Mouse (Mus musculus): ENCODE results near the gene Gm3285.

Gm3285 gene

GRCm38 (mm10) chr10:77861675-77862074 lies at the start of gene Gm3285:
Gene Gm3285, plus strand, starts transcription at chr10:77861975.
- no peak for DNase-seq (ENCODE audit: low spot score in 2 of 2)

DNA sequence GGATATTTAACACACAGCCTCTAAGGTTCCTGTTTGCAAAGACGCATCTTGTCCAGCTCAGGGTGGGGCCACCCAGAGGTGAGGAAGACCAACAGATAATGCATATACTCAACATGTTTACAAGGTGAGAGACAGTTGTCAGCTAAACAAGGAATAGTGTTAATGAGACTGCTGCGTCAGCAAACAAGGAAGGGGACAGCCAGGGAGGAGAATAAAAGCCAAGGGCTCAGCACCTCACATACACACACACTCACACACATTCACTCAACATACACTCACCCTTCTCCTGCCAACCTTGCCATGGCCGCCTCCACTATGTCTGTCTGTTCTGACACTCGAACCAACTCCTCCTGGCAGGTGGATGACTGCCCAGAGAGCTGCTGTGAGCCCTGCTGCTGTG lies 47.4 kb upstream of the Gm3285 start, which contains the start of gene Gm2696:
Gene Gm2696 (plus strand): TSS at position 301 of the 400 bp plus-strand sequence.
- DNase-seq (ENCODE audit: low spot score in 2 of 2) = no peak

DNA sequence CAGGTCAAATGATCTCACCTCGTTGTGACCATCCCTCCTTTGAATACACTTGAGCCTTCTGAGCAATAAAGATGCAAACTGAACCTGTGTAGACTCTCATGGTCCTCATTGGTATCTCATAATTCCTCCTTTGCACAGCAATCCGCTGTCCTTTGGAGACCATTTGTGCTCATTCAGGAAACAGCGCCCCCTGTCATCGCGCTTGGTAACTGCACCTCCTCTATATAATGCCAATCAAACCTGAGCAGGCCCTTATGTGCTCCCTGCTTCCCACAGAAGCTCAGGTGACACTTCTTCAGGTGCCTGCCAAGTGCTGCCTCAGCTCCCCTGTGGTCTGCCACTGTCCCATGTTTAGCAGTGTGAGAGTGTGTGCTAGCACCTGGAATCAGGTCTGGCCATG lies 46.3 kb upstream of the Gm3285 start:
- no peak for DNase-seq (ENCODE audit: low spot score in 2 of 2)

DNA sequence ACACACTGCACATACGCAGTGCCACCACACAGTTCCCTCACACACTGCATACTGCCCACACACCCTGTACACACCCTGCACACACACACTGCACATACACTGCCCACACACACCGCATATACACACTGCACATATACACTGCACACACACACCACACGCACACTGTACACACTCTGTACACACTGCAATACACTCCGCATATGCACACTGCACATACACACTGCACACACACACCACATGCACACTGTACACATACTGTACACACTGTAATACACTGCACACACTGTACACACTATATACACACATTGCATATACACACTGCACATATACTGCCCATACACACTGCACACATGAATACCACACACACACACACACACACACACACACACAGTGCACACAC lies 43.3 kb upstream of the Gm3285 start:
- no peak for DNase-seq (ENCODE audit: low spot score in 2 of 2)

GRCm38 (mm10) chr10:77819203-77819602 lies 42.6 kb upstream of the Gm3285 start:
- no peak for DNase-seq (ENCODE audit: low spot score in 2 of 2)

DNA sequence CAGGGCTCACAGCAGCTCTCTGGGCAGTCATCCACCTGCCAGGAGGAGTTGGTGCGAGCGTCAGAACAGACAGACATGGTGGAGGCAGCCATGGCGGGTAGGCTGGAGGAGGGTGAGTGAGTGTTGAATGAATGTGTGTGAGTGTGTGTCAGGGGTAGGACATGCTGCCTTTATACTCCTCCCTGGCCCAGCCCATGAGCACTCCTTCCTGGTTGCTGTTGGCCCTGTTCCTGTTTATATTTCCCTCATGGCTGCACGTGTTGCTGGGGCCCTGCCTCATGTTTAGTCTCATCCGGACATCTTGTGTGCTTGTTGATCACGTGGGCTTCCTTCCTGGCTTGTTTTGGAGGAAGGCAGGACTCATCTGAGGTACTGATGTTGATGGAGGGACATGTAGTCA lies 34.8 kb upstream of the Gm3285 start, which contains the start of gene Krtap10-4:
Gene Krtap10-4 (minus strand): TSS at position 145 of the 400 bp plus-strand sequence.
- no peak for DNase-seq (ENCODE audit: low spot score in 2 of 2)

- no peak for DNase-seq (ENCODE audit: low spot score in 2 of 2)
These were observed 26.1 kb upstream of the Gm3285 start, which contains the start of gene Krtap10-10 for GRCm38 (mm10) chr10:77835647-77836046. Gene Krtap10-10, plus strand, starts transcription at chr10:77835947.

DNA sequence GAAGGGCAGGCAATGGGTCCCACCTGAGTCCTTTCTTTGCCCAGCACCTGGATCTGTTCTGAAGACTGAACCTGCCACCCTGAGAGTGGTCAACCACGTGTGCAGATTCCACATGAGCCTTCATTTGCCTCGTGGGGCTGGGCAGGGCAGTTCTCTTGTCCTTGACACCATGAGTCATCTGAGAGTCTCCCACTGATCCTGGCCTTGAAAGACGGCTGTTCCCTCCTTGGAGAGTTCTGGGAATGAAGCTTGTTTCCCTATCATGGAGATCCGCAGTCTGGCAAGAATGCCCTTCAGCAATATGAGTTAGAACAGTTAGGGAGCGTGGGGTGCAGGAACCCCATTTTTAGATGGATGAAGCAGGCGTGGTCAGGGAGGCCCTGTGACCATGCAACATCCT lies 22.8 kb upstream of the Gm3285 start:
- no peak for DNase-seq (ENCODE audit: low spot score in 2 of 2)

DNA sequence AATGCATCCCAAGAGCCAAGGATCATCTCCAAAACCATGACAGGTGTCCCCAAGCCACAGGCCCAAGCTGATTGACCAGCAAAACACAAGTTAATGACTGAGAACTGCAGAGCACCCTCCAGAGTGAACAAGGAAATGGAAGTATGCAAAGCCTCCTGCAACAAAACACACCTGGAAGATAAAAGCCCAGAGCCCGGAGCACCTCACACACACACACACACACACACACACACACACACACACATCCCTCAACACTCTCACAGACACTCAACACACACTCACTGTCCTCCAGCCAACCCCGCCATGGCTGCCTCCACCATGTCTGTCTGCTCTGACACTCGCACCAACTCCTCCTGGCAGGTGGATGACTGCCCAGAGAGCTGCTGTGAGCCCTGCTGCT lies 15.3 kb upstream of the Gm3285 start, which contains the start of gene Gm36176:
Gene Gm36176 (plus strand): TSS at position 301 of the 400 bp plus-strand sequence.
- DNase-seq (ENCODE audit: low spot score in 2 of 2) = no peak

DNA sequence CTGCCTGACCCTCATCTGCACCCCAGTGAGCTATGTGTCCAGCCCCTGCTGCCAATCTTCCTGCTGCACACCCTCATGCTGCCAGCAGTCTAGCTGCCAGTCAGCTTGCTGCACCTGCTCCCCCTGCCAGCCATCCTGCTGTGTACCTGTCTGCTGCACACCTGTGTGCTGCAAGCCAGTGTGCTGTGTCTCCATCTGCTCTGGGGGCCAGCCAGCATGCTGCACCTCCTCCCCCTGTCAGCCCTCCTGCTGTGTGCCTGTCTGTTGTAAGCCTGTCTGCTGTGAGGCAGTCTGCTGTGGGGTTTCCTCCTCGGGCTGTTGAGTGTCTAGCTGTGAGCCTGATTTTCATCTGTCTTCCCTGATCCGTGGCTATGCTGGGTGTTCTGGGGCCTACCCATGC lies 14.8 kb upstream of the Gm3285 start:
- no peak for DNase-seq (ENCODE audit: low spot score in 2 of 2)

DNA sequence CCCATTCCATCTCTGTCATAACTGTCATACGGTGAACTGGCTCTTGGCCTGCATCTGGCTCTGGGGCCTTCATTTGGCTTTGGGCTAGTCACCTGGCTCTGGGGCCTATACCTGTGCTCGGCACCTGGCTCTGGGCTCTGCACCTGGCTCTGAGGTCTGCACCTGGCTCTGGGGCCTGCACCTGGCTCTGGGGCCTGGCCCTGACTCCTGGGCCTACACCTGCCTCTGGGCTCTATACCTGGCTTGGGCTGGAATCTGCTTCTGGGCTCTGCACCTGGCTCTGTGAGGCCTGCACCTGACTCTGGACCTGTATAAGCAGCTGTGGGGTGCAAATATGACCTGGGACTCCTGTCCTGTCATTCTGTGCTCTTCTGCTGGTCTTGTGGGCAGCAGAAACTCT lies 14.2 kb upstream of the Gm3285 start:
- no peak for DNase-seq (ENCODE audit: low spot score in 2 of 2)

GRCm38 (mm10) chr10:77852559-77852958 lies 9.2 kb upstream of the Gm3285 start, which contains the start of gene Gm10318:
Gene Gm10318, plus strand, starts transcription at chr10:77852859.
- DNase-seq (ENCODE audit: low spot score in 2 of 2) = no peak

DNA sequence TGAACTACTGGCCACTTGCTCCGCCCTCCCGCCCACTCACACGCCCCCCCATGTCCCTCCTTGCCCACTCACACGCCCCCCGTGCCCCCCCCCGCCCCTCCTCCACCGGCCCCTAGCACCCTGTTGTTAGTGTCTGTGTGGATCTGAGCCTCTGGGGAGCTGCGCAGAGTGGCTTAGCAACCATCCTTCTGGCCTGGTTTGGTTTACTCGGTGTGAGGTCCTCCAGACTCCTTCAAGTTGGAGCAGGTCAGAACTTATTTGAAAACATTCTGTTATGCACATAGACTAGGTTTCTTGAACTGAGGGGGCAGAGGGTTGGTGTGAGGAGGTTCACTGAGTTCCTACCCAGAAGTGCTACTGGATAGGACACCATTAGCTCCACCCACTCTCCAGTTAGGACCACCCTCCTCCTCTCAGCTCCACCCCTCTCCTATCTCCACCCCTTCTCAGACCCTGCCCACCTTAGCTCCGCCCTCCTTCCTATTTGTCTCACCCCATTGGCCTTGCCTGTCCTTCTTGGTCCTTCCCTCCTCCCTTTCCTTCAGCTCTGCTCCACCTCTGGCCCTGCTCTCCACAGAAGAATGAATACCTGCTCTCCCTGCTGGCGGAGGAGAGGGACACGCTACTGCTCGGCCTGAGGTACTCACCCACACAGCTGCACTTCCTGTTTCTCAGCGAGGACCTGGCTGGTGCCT lies 2.4 kb downstream of the Gm3285 start:
- peak; percentile 63 to 67 for DNase-seq (ENCODE audit: low spot score in 2 of 2)

GRCm38 (mm10) chr10:77864762-77865143 lies 3.0 kb downstream of the Gm3285 start:
- no peak for DNase-seq (ENCODE audit: low spot score in 2 of 2)

GRCm38 (mm10) chr10:77867546-77867945 lies 5.8 kb downstream of the Gm3285 start:
- DNase-seq (ENCODE audit: low spot score in 2 of 2) = no peak

DNA sequence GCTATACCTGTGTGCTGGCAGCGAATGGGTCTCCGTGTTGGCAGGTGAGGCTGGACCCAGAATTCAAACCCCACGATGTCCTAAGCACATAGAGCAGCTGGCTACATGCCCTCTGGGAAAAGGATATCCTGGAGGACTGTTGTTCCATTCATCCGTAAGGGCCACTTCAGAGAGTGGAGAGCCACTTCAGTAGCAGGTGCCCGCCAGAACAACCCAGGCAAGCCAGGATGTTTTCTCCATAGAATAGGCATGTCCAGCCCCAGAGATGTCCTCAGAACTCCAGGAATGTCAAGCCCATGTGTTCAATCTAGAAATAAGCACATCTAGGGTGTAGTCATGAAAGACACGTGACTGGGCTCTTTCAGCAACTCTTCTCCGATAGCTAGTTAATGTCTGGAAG lies 7.9 kb downstream of the Gm3285 start:
- DNase-seq (ENCODE audit: low spot score in 2 of 2) = no peak

- DNase-seq (ENCODE audit: low spot score in 2 of 2) = no peak
These were observed 17.2 kb downstream of the Gm3285 start for GRCm38 (mm10) chr10:77878985-77879384.

DNA sequence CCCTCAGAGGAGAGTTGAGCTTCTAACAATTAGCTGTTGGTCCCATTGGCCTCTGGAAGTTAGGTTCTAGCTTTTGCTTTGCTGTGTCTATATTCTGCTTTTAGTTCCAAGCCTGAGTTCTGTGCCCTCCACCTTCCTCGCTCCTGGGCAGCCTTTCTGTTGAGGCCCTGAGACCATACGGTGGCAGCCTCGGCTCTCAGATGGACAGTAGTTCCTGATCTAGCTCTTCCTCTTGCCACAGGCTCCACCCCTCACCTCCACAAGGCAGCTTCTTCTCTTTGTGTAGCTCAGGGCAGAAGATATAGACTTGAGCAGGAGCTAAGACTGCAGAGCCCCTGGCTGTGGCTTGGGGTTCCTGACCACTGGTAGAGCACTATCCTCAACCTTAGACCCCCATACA lies 18.5 kb downstream of the Gm3285 start:
- no peak for DNase-seq (ENCODE audit: low spot score in 2 of 2)

DNA sequence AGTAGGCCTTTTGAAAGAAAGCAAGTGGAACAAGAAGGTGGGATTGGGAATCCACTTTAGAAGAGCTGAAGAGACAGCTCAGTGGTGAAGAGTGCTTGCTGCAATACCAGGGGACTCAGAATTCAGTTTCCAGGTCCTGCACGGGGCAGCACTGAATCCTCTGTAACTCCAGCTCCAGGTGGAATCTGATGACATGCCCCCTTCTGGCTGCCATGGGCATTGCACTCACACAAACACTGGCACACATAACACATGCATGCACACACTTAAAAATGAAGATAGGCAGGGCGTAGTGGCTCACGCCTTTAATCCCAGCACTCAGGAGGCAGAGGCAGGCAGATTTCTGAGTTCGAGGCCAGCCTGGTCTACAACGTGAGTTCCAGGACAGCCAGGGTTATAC lies 20.8 kb downstream of the Gm3285 start:
- DNase-seq (ENCODE audit: low spot score in 2 of 2) = no peak

GRCm38 (mm10) chr10:77886007-77886747 lies 24.4 kb downstream of the Gm3285 start:
- no peak for DNase-seq (ENCODE audit: low spot score in 2 of 2)

DNA sequence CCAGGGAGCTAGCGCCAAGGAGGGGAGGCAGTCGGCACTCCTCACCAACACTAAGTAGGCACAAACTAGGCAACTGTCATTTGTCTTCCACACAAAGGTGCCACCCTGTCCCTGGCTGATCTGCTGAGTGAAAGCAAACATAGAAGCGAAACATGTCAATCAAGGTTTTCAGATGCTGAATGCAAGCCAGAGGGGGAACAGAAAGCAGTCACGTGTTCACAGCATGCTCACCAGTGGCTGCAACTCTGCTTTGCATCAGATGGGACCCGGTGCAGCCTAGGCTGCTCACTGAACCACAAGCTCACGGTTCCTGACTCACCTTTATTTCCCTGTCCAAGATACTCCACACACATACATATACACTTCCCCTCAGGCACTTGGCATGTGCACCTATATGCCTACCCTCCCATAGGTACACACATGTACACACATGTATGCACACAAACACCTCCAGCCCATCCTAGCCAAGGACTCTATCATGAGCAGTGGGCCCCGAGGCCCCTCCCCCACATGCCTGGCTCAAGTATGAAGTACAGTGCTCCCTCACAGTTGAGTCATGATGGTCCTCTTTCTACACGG lies 29.3 kb downstream of the Gm3285 start:
- no peak for DNase-seq (ENCODE audit: low spot score in 2 of 2)

GRCm38 (mm10) chr10:77895562-77895961 lies 33.8 kb downstream of the Gm3285 start:
- no peak for DNase-seq (ENCODE audit: low spot score in 2 of 2)

DNA sequence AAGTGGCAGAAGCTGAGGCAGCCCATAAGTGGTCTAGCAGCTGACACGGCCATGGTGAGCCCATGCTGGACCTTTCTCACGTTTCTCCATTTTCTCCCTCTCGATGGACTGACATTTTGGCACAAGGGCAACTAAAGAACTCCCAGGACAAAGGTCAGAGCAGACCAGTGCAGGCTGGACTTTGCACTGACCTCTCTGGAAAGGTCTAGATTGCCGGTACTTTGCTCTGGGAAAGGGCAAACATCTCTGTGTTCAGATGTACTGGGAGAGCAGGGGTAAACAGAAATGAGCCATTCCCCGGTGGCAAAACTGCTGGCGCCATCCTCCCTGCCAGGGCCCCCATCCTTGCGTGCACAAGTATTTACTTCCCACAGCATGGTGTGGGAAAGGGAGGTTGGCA lies 38.4 kb downstream of the Gm3285 start:
- DNase-seq (ENCODE audit: low spot score in 2 of 2) = no peak
